Mouse (Mus musculus) liver, embryonic 14 days (tissue): ENCODE data around the gene Ppm1n. TPM values are rescaled to one million over a fixed set of nuclear protein-coding genes. Genes with fewer than 3 reads are reported as not detected.

Experiments used
- polyA plus RNA-seq: library from polyadenylated mRNA; depleted of rRNA; stranded (reverse); fragments of >200 nt; gene quantifications from 2 replicates; pipeline ENCODE4 v1.2.3, GENCODE M21; 2012; rRNA removed

Ppm1n gene
- polyA plus RNA-seq = 0.03 TPM in 1 of 2 replicates, not detected in the other

DNA sequence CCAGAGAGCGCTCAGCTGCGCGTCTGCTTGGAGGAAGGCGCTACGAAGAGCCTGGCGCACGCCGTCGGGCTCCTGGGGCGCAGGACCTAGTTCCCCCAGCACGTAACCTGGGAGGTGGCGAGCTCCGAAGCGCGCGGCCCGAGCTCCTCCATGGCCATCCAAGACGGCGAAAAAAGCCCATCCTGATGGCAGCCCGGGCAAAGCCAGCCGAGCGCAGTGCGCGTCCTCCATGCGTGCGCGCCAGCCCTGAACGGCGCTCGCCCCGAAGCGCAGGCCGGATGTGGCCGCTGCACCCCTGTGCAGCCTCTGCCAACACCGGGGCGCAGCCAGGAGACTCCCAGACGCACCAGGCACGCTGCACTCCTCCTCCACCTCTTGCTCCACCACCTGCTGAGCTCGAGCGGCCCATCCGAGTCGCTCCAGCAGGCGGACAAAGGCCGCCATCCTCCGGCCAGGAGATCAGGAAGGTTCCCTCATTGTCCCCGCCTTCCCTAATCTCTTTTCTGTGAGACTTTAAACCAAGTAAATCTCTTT lies at the start of gene Ppm1n:
Ppm1n (minus strand) TSS at position 484 of the 534 bp plus-strand sequence.

GRCm38 (mm10) chr7:19309884-19310641 lies 30.2 kb upstream of the Ppm1n start, which contains the start of gene Fosb:
TSS of gene Fosb (minus strand) at chr7:19310051.

GRCm38 (mm10) chr7:19282385-19282784 lies 2.5 kb upstream of the Ppm1n start, which contains the start of gene Rtn2:
TSS of gene Rtn2 (plus strand) at chr7:19282624.

DNA sequence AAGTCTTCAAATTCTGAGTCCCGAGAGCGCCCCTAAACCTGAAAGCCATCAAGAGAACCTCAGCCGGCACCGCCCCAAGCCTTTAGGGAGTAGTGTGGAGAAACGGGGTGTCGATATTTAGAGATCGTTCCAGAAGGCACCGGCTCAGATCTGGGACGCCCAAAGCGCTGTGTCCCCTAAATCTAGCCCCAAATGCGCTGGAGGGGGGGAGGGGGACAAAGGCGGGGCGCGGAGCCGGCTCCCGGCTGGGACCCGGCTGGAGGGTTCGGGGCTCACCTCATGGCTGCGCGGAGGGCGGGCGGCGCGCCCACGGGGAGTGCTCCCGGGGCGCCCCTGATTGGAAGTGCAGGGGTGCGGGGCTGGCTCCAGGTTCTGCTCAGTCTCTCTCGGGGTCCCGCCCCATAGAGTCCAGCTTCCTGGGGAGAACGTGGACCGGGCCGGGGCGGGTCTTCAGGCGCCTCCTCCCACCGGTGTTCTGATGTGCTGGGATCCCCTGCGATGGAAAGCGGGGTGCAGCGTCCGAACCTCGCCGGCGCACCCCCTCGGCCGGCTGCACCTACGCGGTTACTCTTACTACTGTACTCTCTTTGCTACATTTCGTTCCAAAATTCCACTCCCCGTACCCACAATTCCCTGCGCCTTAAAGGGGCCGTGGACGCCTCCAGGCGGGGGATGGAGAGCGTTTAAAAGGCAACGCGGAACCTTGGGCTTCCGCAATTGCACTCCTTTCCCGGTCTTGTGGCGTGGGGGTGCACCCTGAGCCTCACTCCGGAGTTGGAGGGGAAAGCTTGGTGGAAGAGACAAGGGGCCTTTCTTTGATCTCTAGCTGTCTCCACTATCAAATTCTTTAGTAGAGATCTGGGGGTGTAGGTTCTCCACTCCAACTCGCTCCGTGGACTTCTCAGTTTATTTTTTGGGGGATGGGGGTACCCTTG lies 8.4 kb downstream of the Ppm1n start, which contains the start of gene Vasp:
Vasp (minus strand) TSS at position 580 of the 935 bp plus-strand sequence.

DNA sequence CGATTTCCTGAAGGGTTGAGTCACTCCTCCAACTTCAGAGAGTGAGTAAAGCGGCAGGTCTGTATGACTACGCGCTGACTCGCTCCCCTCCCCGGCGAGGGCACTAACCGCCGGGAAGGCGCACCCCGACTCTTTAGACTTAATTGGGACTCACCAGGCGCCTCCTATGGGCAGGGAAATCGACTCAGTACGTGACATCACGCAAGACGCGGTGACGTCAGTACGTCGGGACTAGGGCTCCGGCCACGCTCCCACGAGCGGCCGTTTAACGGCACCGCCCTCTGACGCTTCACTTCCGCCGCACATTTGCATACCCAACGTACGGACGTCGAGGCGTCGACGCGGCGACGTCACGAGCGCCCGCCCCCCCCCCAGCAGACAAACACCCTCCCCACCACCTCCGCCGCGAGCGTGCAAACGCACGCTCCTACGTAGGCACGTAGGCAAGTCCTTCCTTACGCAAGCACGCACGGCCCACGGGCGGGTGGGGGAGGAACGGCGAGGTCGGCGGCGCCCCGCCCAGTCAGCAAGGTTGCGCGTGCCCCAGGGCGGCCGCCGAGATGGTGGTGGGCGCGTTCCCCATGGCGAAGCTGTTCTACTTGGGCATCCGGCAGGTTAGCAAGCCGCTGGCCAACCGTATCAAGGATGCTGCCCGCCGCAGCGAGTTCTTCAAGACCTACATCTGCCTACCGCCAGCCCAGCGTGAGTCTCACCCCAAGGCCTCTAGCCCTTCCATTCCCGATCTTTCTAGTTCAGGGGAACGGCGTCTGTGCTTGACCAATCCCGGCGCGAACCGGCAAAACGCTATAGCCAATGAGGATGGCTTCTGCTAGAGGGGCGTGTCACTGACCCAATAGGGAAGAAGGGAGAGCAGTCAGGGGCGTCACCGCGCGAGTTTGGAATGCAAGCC lies 51.7 kb downstream of the Ppm1n start, which contains the start of gene Opa3:
Opa3 (plus strand) TSS at position 452 of the 910 bp plus-strand sequence.

Other genes with a start within 250 kb of the Ppm1n start
- gene Rsph6a, start 225.4 kb downstream of the Ppm1n start, polyA plus RNA-seq = not detected in 2 replicates
- 15.6 and 16.4 TPM in 2 replicates for gene Dmwd, start 203.8 kb downstream of the Ppm1n start, polyA plus RNA-seq
- gene Dmpk, start 196.2 kb downstream of the Ppm1n start, polyA plus RNA-seq = 14.9 and 19.8 TPM in 2 replicates
- 2.7 and 2.9 TPM in 2 replicates for gene Six5, start 185.5 kb downstream of the Ppm1n start, polyA plus RNA-seq
- 0.15 and 0.22 TPM in 2 replicates for gene Gm4969, start 161.7 kb downstream of the Ppm1n start, polyA plus RNA-seq
- gene Fbxo46, start 160.2 kb downstream of the Ppm1n start, polyA plus RNA-seq = 2.0 and 2.3 TPM in 2 replicates
- gene Qpctl, start 130.8 kb downstream of the Ppm1n start, polyA plus RNA-seq = 2.0 and 2.1 TPM in 2 replicates
- 71.6 and 72.1 TPM in 2 replicates for gene Snrpd2, start 130.3 kb downstream of the Ppm1n start, polyA plus RNA-seq
- gene Gipr, start 113.9 kb downstream of the Ppm1n start, polyA plus RNA-seq = 0.14 and 0.16 TPM in 2 replicates
- 6.7 and 7.0 TPM in 2 replicates for gene Eml2, start 103.6 kb downstream of the Ppm1n start, polyA plus RNA-seq
- 0.33 TPM in 2 replicates for gene Gpr4, start 67.5 kb downstream of the Ppm1n start, polyA plus RNA-seq
- gene Opa3, start 51.7 kb downstream of the Ppm1n start, polyA plus RNA-seq = 8.3 and 8.6 TPM in 2 replicates
- gene Vasp, start 8.2 kb downstream of the Ppm1n start, polyA plus RNA-seq = 35.5 and 39.5 TPM in 2 replicates
- 2.9 and 3.9 TPM in 2 replicates for gene Rtn2, start 2.6 kb upstream of the Ppm1n start, polyA plus RNA-seq
- gene Fosb, start 30.0 kb upstream of the Ppm1n start, polyA plus RNA-seq = 0.06 and 0.07 TPM in 2 replicates
- gene Ercc1, start 64.7 kb upstream of the Ppm1n start, polyA plus RNA-seq = 8.6 and 9.6 TPM in 2 replicates
- 7.3 and 7.5 TPM in 2 replicates for gene Cd3eap, start 79.4 kb upstream of the Ppm1n start, polyA plus RNA-seq
- gene Ppp1r13l, start 79.7 kb upstream of the Ppm1n start, polyA plus RNA-seq = 1.7 and 1.9 TPM in 2 replicates
- gene Ercc2, start 101.9 kb upstream of the Ppm1n start, polyA plus RNA-seq = 9.9 and 11.5 TPM in 2 replicates
- gene Klc3, start 124.0 kb upstream of the Ppm1n start, polyA plus RNA-seq = 0.16 and 0.23 TPM in 2 replicates
- gene Ckm, start 124.7 kb upstream of the Ppm1n start, polyA plus RNA-seq = 0.14 and 5.3 TPM in 2 replicates
- 2.2 and 2.6 TPM in 2 replicates for gene Mark4, start 178.8 kb upstream of the Ppm1n start, polyA plus RNA-seq
- 1.7 and 1.9 TPM in 2 replicates for gene Exoc3l2, start 183.3 kb upstream of the Ppm1n start, polyA plus RNA-seq
- gene Bloc1s3, start 228.3 kb upstream of the Ppm1n start, polyA plus RNA-seq = 1.8 and 2.1 TPM in 2 replicates
- gene Trappc6a, start 228.3 kb upstream of the Ppm1n start, polyA plus RNA-seq = 19.8 and 25.1 TPM in 2 replicates
- 0.03 TPM in 2 replicates for gene Nkpd1, start 237.8 kb upstream of the Ppm1n start, polyA plus RNA-seq